Mouse (Mus musculus) midbrain, postnatal 0 days (tissue): ENCODE data around the gene Sec22a. TPM values are rescaled to one million over a fixed set of nuclear protein-coding genes. Genes with fewer than 3 reads are reported as not detected.

Experiments used
- ATAC-seq: fragments of 200-750 bp; cut with Nextera tagmentation; 2 replicates; pipeline ENCODE4 v1.8.0; 2017; ENCODE audit warnings: moderate number of reproducible peaks, mild to moderate bottlenecking, moderate TSS enrichment, moderate library complexity; ENCODE audit not compliant: low FRiP score
- DNase-seq: peaks from one replicate; pipeline ENCODE4 v3.0.0-alpha.2; 2015; ENCODE audit warnings: low spot score
- H3K27ac ChIP-seq: fragments of 300-500 bp; sonication (generic); 2 replicates; pipeline ENCODE4 v1.5.1; 2014; ENCODE audit warnings: low read depth, mild to moderate bottlenecking, low read length, mixed read lengths
- H3K27me3 ChIP-seq: fragments of 300-500 bp; sonication (generic); 2 replicates; pipeline ENCODE4 v1.6.1; 2014; ENCODE audit warnings: low read length, control low read depth, mixed read lengths; ENCODE audit not compliant: insufficient read depth
- H3K36me3 ChIP-seq: fragments of 300-500 bp; sonication (generic); 2 replicates; pipeline ENCODE4 v1.6.1; 2014; ENCODE audit warnings: low read length, control low read depth, mixed read lengths; ENCODE audit not compliant: insufficient read depth
- H3K4me1 ChIP-seq: fragments of 300-500 bp; sonication (generic); 2 replicates; pipeline ENCODE4 v1.6.1; 2014; ENCODE audit warnings: mild to moderate bottlenecking, control low read depth, antibody characterized with exemption, low read length, mixed read lengths; ENCODE audit not compliant: insufficient read depth
- H3K4me2 ChIP-seq: fragments of 300-500 bp; sonication (generic); 2 replicates; pipeline ENCODE4 v1.6.1; 2014; ENCODE audit warnings: low read depth, mild to moderate bottlenecking, low read length, mixed read lengths; ENCODE audit not compliant: poor library complexity, severe bottlenecking
- H3K4me3 ChIP-seq: fragments of 300-500 bp; sonication (generic); 2 replicates; pipeline ENCODE4 v1.5.1; 2014; ENCODE audit warnings: low read depth, mild to moderate bottlenecking, low read length, moderate library complexity
- H3K9ac ChIP-seq: fragments of 300-500 bp; sonication (generic); replicated peaks from 2 replicates; pipeline ENCODE4 v1.6.1; 2014; ENCODE audit warnings: mild to moderate bottlenecking, low read length, moderate library complexity, mixed read lengths; ENCODE audit not compliant: poor library complexity, severe bottlenecking
- H3K9me3 ChIP-seq: fragments of 300-500 bp; sonication (generic); 2 replicates; pipeline ENCODE4 v1.6.1; 2016; ENCODE audit warnings: low read length, control low read depth
- CTCF ChIP-seq: IDR thresholded peaks from 2 replicates; pipeline ENCODE4 v1.5.1; 2016; ENCODE audit warnings: antibody characterized with exemption, mild to moderate bottlenecking
- WGBS: fragments of 180-500 bp; shearing (Covaris S2); extraction: QIAGEN DNeasy Blood & Tissue Kit; methylation state at CpG from one replicate; pipeline ENCODE4 v1.1.7; 2014; 5-methylcytosine and 5-hydroxymethylcytosine counted together
- polyA plus RNA-seq: library from polyadenylated mRNA; unstranded; fragments of >200 nt; fragmentation: Nextera tagmentation; extraction: Ambion mirVana; gene quantifications from 2 replicates; pipeline ENCODE4 v1.2.1, GENCODE M21; 2015
- total RNA-seq: library from RNA; depleted of rRNA; stranded (reverse); fragments of >200 nt; gene quantifications from 2 replicates; pipeline ENCODE4 v1.2.3, GENCODE M21; 2014

The Sec22a gene
- total and polyA plus RNA-seq, 2 experiments from 2014 or later = 22.4 to 39.9 TPM

DNA sequence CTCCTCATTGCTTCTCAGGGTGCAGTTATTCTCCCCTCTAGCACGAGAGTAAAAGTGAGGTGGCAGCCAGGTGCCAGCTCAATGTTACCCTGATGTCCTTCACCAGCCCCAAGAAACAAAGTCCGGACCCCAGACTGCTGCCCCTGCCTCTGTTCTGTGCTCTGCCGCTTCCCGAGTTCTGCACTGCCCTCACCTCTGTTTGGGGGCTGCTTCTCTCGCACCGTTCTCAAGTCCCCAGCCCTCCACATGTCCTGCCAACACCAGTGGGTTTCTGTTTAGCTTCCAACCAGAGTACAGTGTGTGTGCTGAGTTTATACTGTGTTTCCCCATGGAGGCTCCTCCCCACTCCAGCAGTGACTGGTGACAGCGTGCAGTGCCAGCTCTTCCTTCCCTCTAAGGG lies 58.5 kb downstream of the Sec22a start:
- H3K27me3 ChIP-seq = no peaks in the 10 kb centered on the region
- H3K9ac ChIP-seq = no peak overlapping the region
- H3K4me2 ChIP-seq = no peak overlapping the region
- no peak overlapping the region for H3K4me3 ChIP-seq
- TF ChIP-seq CTCF = no peak
- ATAC-seq = no peak
- no peaks in the 10 kb centered on the region for H3K4me1 ChIP-seq
- no peak for DNase-seq
- H3K36me3 ChIP-seq = peaks cover 31% of the 10 kb centered on the region
- no peak overlapping the region for H3K27ac ChIP-seq
- H3K9me3 ChIP-seq = no peaks in the 10 kb centered on the region
- WGBS = 88% methylated on average over 7 of the region's 7 CpGs

DNA sequence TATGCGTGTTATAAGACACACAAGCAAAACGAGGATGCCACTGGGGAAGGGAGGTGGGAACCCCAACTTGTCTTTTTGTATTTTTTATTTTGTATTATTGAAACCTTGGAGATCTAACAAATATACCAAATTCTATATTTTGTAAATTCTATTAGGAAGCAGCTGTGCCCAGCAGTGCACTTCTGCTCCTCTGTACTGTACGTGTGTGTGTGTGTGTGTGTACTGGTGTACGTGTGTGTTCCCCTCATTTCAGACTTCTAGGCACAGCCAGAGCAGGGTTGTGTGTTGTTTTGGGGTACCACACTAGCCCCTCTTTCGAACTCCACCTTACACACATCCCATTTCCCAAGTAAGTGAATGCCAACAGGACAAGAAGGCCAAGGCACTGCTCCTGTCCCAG lies 59.3 kb downstream of the Sec22a start:
- TF ChIP-seq CTCF = no peak
- no peak for ATAC-seq
- Histone ChIP-seq H3K9ac (no peak overlapping the region), H3K27me3 (no peaks in the 10 kb centered on the region), H3K36me3 (peaks cover 35% of the 10 kb centered on the region), H3K27ac (no peak overlapping the region), H3K4me3 (no peak overlapping the region), H3K4me1 (no peaks in the 10 kb centered on the region), H3K9me3 (no peaks in the 10 kb centered on the region), H3K4me2 (no peak overlapping the region)
- WGBS = 90% methylated on average over 5 of the region's 5 CpGs
- DNase-seq = no peak

DNA sequence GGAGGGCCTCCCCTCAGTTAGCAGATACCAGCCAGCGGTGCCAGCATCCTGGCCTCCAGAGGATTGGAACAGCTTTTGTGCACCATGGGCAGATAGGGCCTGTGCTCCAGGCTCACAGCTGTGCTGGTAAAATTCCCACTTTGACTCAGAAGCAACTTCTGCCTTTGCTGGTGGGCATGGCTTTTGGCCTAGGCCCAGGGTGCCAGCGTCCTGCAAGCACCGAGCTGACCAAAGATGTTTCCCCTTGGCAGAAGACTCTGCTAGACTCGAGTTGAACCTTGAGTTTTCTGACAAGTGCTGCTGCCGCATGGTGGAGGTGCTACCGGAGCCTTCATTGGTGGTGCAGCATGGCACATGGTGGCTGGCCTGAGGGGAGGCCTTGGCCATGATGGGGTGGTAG lies 60.0 kb downstream of the Sec22a start:
- ATAC-seq = no peak

DNA sequence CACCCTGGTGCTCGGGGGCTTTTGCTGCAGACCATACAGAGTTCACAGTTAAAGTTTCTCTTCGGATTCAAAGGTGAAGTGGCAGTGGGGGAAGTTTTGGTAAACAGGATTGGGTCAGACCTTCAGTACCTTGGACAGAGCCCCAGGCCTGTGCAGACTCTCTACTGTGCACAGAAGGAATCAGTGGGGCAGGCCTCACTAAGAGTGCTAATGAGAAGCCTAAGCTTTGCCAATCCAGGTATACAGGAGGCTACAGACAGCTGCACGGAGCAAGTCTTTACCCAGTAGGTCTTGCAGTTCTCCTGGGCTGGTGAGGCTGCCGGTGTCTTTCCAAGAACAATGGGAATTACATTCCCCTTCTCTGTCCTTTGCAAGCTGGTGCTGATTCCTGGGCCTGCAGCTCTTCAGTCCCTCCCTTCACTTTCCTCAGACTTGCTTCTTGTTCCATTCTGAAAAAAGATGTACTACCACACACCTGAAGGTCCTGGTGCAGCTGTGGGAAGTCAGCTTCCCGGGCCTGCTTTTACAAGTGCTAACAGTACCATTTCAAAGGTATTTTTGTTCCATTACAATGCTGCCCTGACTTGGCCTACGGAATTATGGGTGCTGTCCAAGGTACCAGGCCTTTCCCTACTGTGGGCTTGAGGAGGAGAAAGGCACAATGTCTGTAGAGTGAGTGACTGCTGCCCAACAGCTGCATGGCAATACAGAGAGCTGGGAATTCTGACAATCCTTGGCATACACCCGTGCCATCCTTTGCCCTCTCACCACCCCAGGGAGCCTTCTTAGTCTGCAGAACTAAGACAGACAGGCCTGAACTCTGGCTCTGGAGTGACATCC lies 61.1 kb downstream of the Sec22a start:
- Histone ChIP-seq H3K36me3 (peaks cover 49% of the 10 kb centered on the region), H3K9me3 (no peaks in the 10 kb centered on the region), H3K9ac (no peak overlapping the region), H3K27ac (no peak overlapping the region), H3K4me3 (no peak overlapping the region), H3K27me3 (no peaks in the 10 kb centered on the region), H3K4me2 (no peak overlapping the region), H3K4me1 (no peaks in the 10 kb centered on the region)
- WGBS = 54% methylated on average over 7 of the region's 7 CpGs
- no peak for TF ChIP-seq CTCF
- no peak for ATAC-seq
- DNase-seq = no peak

More for the DNA sequence above, 60.0 kb downstream of the Sec22a start:
- Histone ChIP-seq H3K4me3 (no peak overlapping the region), H3K27ac (no peak overlapping the region), H3K27me3 (no peaks in the 10 kb centered on the region), H3K9ac (no peak overlapping the region), H3K36me3 (peaks cover 42% of the 10 kb centered on the region), H3K9me3 (no peaks in the 10 kb centered on the region), H3K4me1 (no peaks in the 10 kb centered on the region), H3K4me2 (no peak overlapping the region)
- 94% methylated on average over 6 of the region's 6 CpGs for WGBS
- no peak for TF ChIP-seq CTCF
- no peak for DNase-seq

DNA sequence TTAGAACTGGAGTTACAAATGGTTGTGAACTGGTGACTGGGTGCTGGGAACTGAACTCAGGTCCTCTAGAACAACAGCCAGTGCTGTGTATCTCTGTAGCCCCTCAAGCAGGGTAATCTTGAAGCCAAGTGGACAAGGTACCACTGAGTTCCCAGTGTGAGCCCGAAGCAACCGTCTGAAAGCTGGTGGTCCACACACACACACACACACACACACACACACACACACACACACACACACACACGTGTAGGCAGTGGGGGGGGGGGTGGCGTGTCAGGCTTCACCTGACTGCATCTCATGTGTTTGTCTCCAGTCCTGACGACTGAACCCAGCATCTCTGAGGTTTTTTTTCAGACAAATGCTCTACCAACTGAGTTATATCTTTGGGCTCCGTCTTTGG lies 63.6 kb downstream of the Sec22a start:
- Histone ChIP-seq H3K27me3 (no peaks in the 10 kb centered on the region), H3K9ac (no peak overlapping the region), H3K9me3 (no peaks in the 10 kb centered on the region), H3K4me3 (no peak overlapping the region), H3K4me2 (no peak overlapping the region), H3K4me1 (no peaks in the 10 kb centered on the region), H3K36me3 (peaks cover 52% of the 10 kb centered on the region), H3K27ac (no peak overlapping the region)
- TF ChIP-seq CTCF = no peak
- ATAC-seq (no peak), DNase-seq (no peak)
- WGBS = 89% methylated on average over 5 of the region's 6 CpGs

DNA sequence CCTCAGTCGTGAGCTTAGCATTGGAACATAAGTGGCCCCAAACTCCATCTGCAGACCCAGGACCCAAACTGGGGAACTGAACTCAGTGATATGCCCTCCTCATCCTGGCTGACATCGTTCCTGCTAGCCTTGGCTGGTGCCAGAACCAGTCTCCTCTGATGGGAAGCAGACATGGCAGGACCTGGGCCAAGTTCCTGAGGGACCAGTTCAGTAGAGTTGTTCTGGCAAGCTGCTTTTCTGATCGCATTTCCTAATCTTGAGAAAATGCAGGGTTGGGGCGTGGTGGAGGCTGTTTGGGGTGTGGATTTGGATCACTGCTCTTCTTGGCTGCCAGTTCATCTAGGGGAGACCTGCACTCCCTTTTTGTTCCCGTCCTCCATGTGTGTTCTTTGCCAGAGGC lies 65.9 kb downstream of the Sec22a start:
- no peaks in the 10 kb centered on the region for H3K9me3 ChIP-seq
- H3K4me2 ChIP-seq = no peak overlapping the region
- no peaks in the 10 kb centered on the region for H3K27me3 ChIP-seq
- TF ChIP-seq CTCF = no peak
- no peak overlapping the region for H3K27ac ChIP-seq
- H3K9ac ChIP-seq = no peak overlapping the region
- no peaks in the 10 kb centered on the region for H3K4me1 ChIP-seq
- H3K36me3 ChIP-seq = peaks cover 47% of the 10 kb centered on the region
- DNase-seq (no peak), ATAC-seq (no peak)
- WGBS = 88% methylated on average over 5 of the region's 5 CpGs
- H3K4me3 ChIP-seq = no peak overlapping the region
